Mouse (Mus musculus): ENCODE data around the gene Espl1.

DNA sequence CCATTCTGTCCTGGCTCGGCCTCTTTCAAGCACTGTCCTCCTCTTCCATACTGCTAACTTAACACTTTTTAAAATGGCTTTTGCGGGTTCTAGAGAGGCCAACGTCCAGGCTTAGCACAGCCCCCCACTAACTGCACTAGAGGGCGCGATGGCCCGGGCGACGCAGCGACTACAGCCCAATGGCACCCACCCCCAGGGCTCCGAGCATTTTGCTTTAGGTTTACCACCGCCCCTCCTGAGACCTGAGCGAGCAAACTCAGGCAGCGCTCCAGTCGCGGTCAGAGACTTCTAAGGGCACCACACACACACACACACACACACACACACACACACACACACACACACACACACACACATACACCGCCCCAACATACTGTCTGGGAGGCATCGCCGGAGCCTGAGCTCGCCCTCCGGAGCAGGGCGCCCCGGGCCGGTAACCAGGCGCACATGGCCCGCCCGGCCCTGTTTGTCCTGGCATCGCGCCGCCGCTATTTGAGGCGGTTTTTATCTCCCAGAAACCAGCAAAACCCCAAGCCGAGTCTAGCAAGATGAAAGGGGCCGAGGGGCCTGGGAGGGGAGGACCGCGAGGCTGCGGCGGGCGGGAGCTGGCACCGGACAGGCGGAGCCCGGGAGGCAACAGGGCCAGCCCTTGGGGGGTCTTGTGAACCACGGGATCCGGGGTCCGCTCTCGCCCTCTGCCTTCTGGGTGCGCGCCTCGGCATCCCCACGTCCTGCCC is 59.2 kb downstream of the Espl1 start:
- TF ChIP-seq CTCF (IDR thresholded peaks at IDR 0.05; ENCODE audit: low read depth, low read length) (no peak), GATA1 (IDR thresholded peaks at IDR 0.05; ENCODE audit: borderline replicate concordance, low read length) (no peak), POLR2AphosphoS5 (IDR thresholded peaks at IDR 0.05; ENCODE audit: insufficient replicate concordance, low read depth, low read length) (no peak)

Data from G1E (cell line).